Mouse (Mus musculus) inflammation-experienced regulatory T-cells, adult 16 weeks (primary cell): ENCODE data around the gene Ldb1. TPM values are rescaled to one million over a fixed set of nuclear protein-coding genes. Genes with fewer than 3 reads are reported as not detected.

Experiments used
- polyA plus RNA-seq: library from polyadenylated mRNA; unstranded; fragments of 100-300 nt; shearing (Covaris generic); gene quantifications from one replicate; pipeline ENCODE4 v1.2.1, GENCODE M21; 2017

The Ldb1 gene
- 41.3 TPM for polyA plus RNA-seq

GRCm38 (mm10) chr19:46044993-46045695 is at the start of gene Ldb1:
Gene Ldb1, minus strand, starts transcription at chr19:46045214.

GRCm38 (mm10) chr19:46075616-46076607 is 30.9 kb upstream of the Ldb1 start, which contains the start of gene Nolc1:
Gene Nolc1, plus strand, starts transcription at chr19:46075863.

GRCm38 (mm10) chr19:46044271-46044992 is 582 bp downstream of the Ldb1 start, which contains the start of gene Pprc1:
Gene Pprc1, plus strand, starts transcription at chr19:46044886.

DNA sequence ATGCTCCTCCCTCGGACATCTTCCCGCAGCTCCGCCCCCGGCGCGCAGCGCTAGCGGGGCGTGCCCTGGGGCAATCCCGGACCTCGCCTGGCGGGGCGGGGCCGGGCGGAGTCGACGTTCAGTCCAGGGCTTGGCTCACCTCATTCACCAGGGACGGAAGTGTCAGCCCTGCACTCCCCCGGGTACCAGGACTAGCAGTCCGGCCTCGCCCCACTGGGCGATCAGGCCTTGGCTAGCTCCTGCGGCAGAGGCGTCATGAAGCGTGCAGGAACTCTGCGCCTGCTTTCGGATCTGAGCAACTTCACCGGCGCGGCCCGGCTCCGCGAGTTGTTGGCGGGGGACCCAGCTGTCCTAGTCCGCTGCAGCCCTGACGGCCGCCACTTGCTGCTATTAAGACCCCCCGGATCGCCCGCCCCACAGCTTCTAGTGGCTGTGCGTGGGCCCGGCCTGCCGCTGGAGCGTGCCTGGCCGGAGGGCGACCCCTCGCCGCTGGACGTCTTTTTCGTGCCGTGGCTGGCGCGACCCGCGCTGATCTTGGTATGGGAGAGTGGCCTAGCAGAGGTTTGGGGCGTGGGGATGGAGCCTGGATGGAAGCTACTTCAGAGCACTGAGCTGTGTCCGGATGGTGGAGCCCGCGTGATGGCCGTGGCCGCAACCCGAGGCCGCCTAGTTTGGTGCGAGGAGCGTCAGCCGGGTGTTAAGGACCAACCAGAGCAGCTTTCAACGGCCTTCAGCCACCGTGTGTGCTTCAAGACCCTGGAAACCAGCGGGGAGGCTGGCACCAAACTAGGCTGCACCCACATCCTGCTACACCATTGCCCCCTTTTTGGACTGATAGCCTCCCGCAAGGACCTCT is 41.4 kb downstream of the Ldb1 start, which contains the start of gene Hps6:
Gene Hps6, plus strand, starts transcription at position 138 of the 856 bp plus-strand sequence.

GRCm38 (mm10) chr19:45997785-45998693 is 47.0 kb downstream of the Ldb1 start, which contains the start of gene Armh3:
Gene Armh3, minus strand, starts transcription at chr19:45998488.

Other genes with a start within 250 kb of the Ldb1 start
- gene Kcnip2, start 229.2 kb downstream of the Ldb1 start, polyA plus RNA-seq: 14.8 TPM
- 16.1 TPM for gene Armh3, start 46.7 kb downstream of the Ldb1 start, polyA plus RNA-seq
- gene Hps6, start 41.7 kb downstream of the Ldb1 start, polyA plus RNA-seq: 20.6 TPM
- 65.2 TPM for gene Pprc1, start 328 bp downstream of the Ldb1 start, polyA plus RNA-seq
- gene Nolc1, start 30.6 kb upstream of the Ldb1 start, polyA plus RNA-seq: 96.7 TPM
- not detected for gene Elovl3, start 86.7 kb upstream of the Ldb1 start, polyA plus RNA-seq
- not detected for gene Pitx3, start 103.1 kb upstream of the Ldb1 start, polyA plus RNA-seq
- 91.4 TPM for gene Gbf1, start 107.3 kb upstream of the Ldb1 start, polyA plus RNA-seq